In the genomic region with DNA sequence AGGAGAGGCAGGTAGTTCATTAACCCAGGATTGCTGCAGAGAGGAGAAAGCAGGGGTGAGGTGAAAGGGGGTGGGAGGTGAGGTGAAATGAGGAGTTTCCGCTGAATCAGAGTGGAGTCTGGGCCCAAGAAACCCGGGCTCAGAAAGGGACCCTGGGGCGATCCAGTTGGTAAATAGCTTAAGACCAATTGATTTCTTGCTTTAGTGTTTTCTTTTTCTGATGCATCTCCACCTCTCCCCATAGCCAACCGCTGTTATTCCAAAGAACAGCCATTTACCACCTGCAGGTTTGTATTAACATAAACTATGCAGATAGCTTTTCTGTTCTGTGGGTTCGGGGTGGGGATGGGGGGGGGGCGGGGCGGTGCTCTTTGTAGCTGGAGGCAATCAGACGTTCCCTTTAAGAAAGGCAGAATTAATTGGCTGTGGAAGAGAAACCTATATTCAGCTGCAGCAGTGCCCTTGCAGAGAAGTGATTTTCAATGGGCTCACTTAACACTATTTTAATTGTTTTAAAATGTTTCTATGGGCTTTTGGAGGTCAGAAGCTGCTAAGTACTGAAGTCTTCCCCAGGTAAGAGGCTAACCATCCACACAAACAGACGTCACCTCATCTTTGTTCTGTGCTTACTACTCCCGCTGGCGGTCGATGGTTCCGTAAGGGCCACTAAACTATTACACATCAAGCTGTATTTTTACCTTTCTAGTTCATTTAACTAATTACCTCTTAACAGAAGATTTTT, we compare ENCODE assay signal across 14 mouse cellular contexts. TPM values are rescaled to one million over a fixed set of nuclear protein-coding genes. Genes with fewer than 3 reads are reported as not detected.
DNase-seq lines count a peak whose midpoint lies in the region; ATAC-seq and TF ChIP-seq lines count a peak whose summit lies in the region.
"Had no signal": no experiment of that assay in that cellular context is flagged by ENCODE, and none has a peak within 500 bp of the region (broad histone marks: within the 10 kb centered on the region; RNA-seq: fewer than 3 reads in every experiment).

No protein-coding gene starts in this region.

- TF ChIP-seq POLR2A in cerebellum, adult 2 months (IDR thresholded peaks at IDR 0.05; ENCODE audit: borderline replicate concordance, insufficient read depth, low read length), result no peak

- POLR2A ChIA-PET in Patski (lab: Charles Lee), result interaction anchor here (0.7 kb wide), 1 partner anchor 14 kb away, joined by 3 read pairs; no protein-coding TSS in a partner anchor

- H3K36me3 ChIP-seq in forebrain, embryonic 10.5 days (replicated peaks), result no peaks in the 10 kb centered on the region
- H3K36me3 ChIP-seq in hindbrain, postnatal 0 days (ENCODE audit: insufficient read depth, low read length), result no peaks in the 10 kb centered on the region
- no peaks in the 10 kb centered on the region for H3K36me3 ChIP-seq in midbrain, embryonic 14.5 days (ENCODE audit: control insufficient read depth, insufficient read depth, low read length)
- H3K36me3 ChIP-seq: embryonic facial prominence, embryonic 12.5 days; G1E had no signal

- peak overlapping the region; percentile 13; the same call in 1 of the 2 replicates for H3K4me2 ChIP-seq in hindbrain, postnatal 0 days (ENCODE audit: low read depth, low read length)
- 0 out of 2 replicates have a peak overlapping the region, but pooled peaks have one; percentile 17 for H3K4me2 ChIP-seq in midbrain, embryonic 14.5 days (ENCODE audit: low read length)
- H3K4me2 ChIP-seq: embryonic facial prominence, embryonic 12.5 days; heart, embryonic 11.5 days had no signal

- H3K4me1 ChIP-seq in forebrain, embryonic 10.5 days, result peaks cover 14% of the 10 kb centered on the region
- no peaks in the 10 kb centered on the region for H3K4me1 ChIP-seq in hindbrain, postnatal 0 days (ENCODE audit: insufficient read depth, low read length)
- H3K4me1 ChIP-seq in midbrain, embryonic 14.5 days (ENCODE audit: control insufficient read depth, insufficient read depth, low read length), result no peaks in the 10 kb centered on the region; the same call in 1 of the 2 replicates
- H3K4me1 ChIP-seq in cerebellum, adult 2 months (ENCODE audit: control insufficient read depth, insufficient read depth, low read length), result no peaks in the 10 kb centered on the region
- H3K4me1 ChIP-seq: embryonic facial prominence, embryonic 12.5 days had no signal

- H3K27me3 ChIP-seq in Patski, result no peaks in the 10 kb centered on the region
- peaks cover 49% of the 10 kb centered on the region for H3K27me3 ChIP-seq in forebrain, embryonic 10.5 days (ENCODE audit: poor library complexity, severe bottlenecking)
- no peaks in the 10 kb centered on the region for H3K27me3 ChIP-seq in hindbrain, postnatal 0 days (ENCODE audit: insufficient read depth, low read length)
- H3K27me3 ChIP-seq in midbrain, embryonic 14.5 days (ENCODE audit: control insufficient read depth, insufficient read depth, low read length), result no peaks in the 10 kb centered on the region
- no peaks in the 10 kb centered on the region for H3K27me3 ChIP-seq in cerebellum, adult 2 months (ENCODE audit: control insufficient read depth, insufficient read depth, low read length)
- H3K27me3 ChIP-seq: embryonic facial prominence, embryonic 12.5 days had no signal

- in situ Hi-C loops in Patski (cut with MboI; ENCODE audit: low pct_unique_long_range_greater_than_20kb), result no loop called here

- no peak overlapping the region for H3K27ac ChIP-seq in forebrain, embryonic 10.5 days
- H3K27ac ChIP-seq in hindbrain, postnatal 0 days, result no peak overlapping the region
- H3K27ac ChIP-seq in midbrain, embryonic 14.5 days (replicated peaks; ENCODE audit: low read depth, low read length), result no peak overlapping the region
- H3K27ac ChIP-seq in cerebellum, adult 2 months (ENCODE audit: insufficient read depth, low read length), result no peak overlapping the region
- H3K27ac ChIP-seq: embryonic facial prominence, embryonic 12.5 days had no signal

- ATAC-seq in Patski, result peak; percentile 21
- ATAC-seq in hindbrain, postnatal 0 days, result peak; percentile 44; the same call in 1 of the 2 replicates
- peak; percentile 46; the same call in 1 of the 2 replicates for ATAC-seq in midbrain, embryonic 14.5 days (ENCODE audit: low FRiP score, low TSS enrichment)

- CTCF ChIA-PET in Patski (lab: Charles Lee), result interaction anchor here (1.2 to 3.6 kb wide), 3 partner anchors 10 to 81 kb away, joined by 3 to 20 read pairs (median 4); no protein-coding TSS in a partner anchor

- no peak for TF ChIP-seq CTCF in Patski (IDR thresholded peaks at IDR 0.05)
- TF ChIP-seq CTCF in hindbrain, postnatal 0 days (IDR thresholded peaks at IDR 0.05; ENCODE audit: low read depth), result no peak
- TF ChIP-seq CTCF in cerebellum, adult 2 months (IDR thresholded peaks at IDR 0.05; ENCODE audit: borderline replicate concordance, insufficient read depth, low read depth, low read length), result no peak

- no peak overlapping the region for H3K9ac ChIP-seq in hindbrain, postnatal 0 days (replicated peaks; ENCODE audit: low read length)
- no peak overlapping the region for H3K9ac ChIP-seq in midbrain, embryonic 14.5 days (replicated peaks; ENCODE audit: low read length)
- H3K9ac ChIP-seq: embryonic facial prominence, embryonic 12.5 days had no signal

- H3K9me3 ChIP-seq in forebrain, embryonic 10.5 days, result peaks cover 10% of the 10 kb centered on the region
- H3K9me3 ChIP-seq in hindbrain, postnatal 0 days (ENCODE audit: low read length), result no peaks in the 10 kb centered on the region
- H3K9me3 ChIP-seq in midbrain, embryonic 14.5 days (ENCODE audit: control insufficient read depth, low read length), result 0 out of 2 replicates have a peak, but pooled peaks cover 3% of the 10 kb centered on the region
- H3K9me3 ChIP-seq: embryonic facial prominence, embryonic 12.5 days had no signal

- no peak for DNase-seq in Patski (ENCODE audit: low read depth, low spot score)
- peak; percentile 55 for DNase-seq in forebrain, embryonic 10.5 days (ENCODE audit: extremely low spot score, low spot score)
- DNase-seq in hindbrain, postnatal 0 days (ENCODE audit: low spot score), result no peak
- DNase-seq in midbrain, embryonic 14.5 days, result peak; percentile 53
- DNase-seq in adrenal gland, postnatal 25 days, result no peak
- no peak for DNase-seq in cerebellum, adult 2 months
- no peak for DNase-seq in cerebellum, adult 11-12 months
- no peak for DNase-seq in gastrocnemius, postnatal 10 days
- DNase-seq: adrenal gland, postnatal 36 days; cerebellum, adult 18-20 months; lung, postnatal 14 days had no signal

- WGBS in forebrain, embryonic 10.5 days, result 23% methylated on average over 13 of the region's 13 CpGs
- 28% methylated on average over 13 of the region's 13 CpGs for WGBS in hindbrain, postnatal 0 days
- WGBS in midbrain, embryonic 14.5 days, result 30% methylated on average over 13 of the region's 13 CpGs
- WGBS in cerebellum, adult 2 months, result 39% methylated on average over 13 of the region's 13 CpGs

- no peak overlapping the region; the same call in 1 of the 2 replicates for H3K4me3 ChIP-seq in forebrain, embryonic 10.5 days
- no peak overlapping the region for H3K4me3 ChIP-seq in hindbrain, postnatal 0 days (ENCODE audit: low read length)
- H3K4me3 ChIP-seq in midbrain, embryonic 14.5 days (replicated peaks; ENCODE audit: low read depth, low read length), result no peak overlapping the region
- no peak overlapping the region for H3K4me3 ChIP-seq in cerebellum, adult 2 months (replicated peaks; ENCODE audit: insufficient read depth, low read depth, low read length)
- H3K4me3 ChIP-seq: embryonic facial prominence, embryonic 12.5 days had no signal

RNA-seq across cellular contexts. Expression of gene Slc35g1, which starts 47.3 kb away (rescaled TPM):
- polyA plus RNA-seq in Patski (2021), result 19.2 TPM
- polyA plus RNA-seq in forebrain, embryonic 10.5 days (2016; fragmentation: Nextera tagmentation; extraction: Ambion mirVana), result 7.6 and 7.9 TPM in 2 replicates
- total RNA-seq in hindbrain, postnatal 0 days (2014; rRNA removed), result 2.0 and 3.2 TPM in 2 replicates
- polyA plus RNA-seq in hindbrain, postnatal 0 days (2015; fragmentation: Nextera tagmentation; extraction: Ambion mirVana), result 1.4 and 1.5 TPM in 2 replicates
- polyA plus RNA-seq in midbrain, embryonic 14.5 days (2014; fragmentation: Nextera tagmentation; extraction: Ambion mirVana), result 0.86 and 1.5 TPM in 2 replicates
- total RNA-seq in adrenal gland, postnatal 25 days (2021), result 22.5 and 28.3 TPM in 2 replicates
- polyA plus RNA-seq in cerebellum, adult 2 months (2012; rRNA removed), result 2.0 and 2.5 TPM in 2 replicates
- 1 to 10 TPM; 1.7 to 2.3 TPM for total RNA-seq in gastrocnemius, postnatal 10 days (2021)

Comparison
In these comparisons a context has a peak if more than half of its experiments do, and no peak if none do; other contexts are left out.
1. DNase-seq: peak in forebrain, embryonic 10.5 days (single experiment) and midbrain, embryonic 14.5 days (single experiment); none in Patski (single experiment), hindbrain, postnatal 0 days (single experiment), adrenal gland, postnatal 25 days (single experiment), cerebellum, adult 2 months (0 of 2), cerebellum, adult 11-12 months (single experiment) and gastrocnemius, postnatal 10 days (single experiment).
2. Peak in every context shown above with its lines, with median percentiles within 50 percentile points of each other: ATAC-seq.